Mouse (Mus musculus) thymus, postnatal 4 days (tissue): ENCODE measurements around the gene Msx3.
A peak's percentile ranks its signal among the peaks of the same experiment; 100 is the strongest.

Experiments used
- DNase-seq: peaks from one replicate; pipeline ENCODE4 v3.0.0; 2021

The Msx3 gene

GRCm38 (mm10) chr7:140048361-140049114, at the start of gene Msx3:
Gene Msx3 (minus strand): TSS chr7:140049089.
- DNase-seq = peak; percentile 36

GRCm38 (mm10) chr7:140098466-140098865, 49.6 kb upstream of the Msx3 start:
- DNase-seq = no peak

GRCm38 (mm10) chr7:140096055-140096454, 47.2 kb upstream of the Msx3 start:
- no peak for DNase-seq

- DNase-seq = no peak
Observed at GRCm38 (mm10) chr7:140095556-140095955, 46.7 kb upstream of the Msx3 start.

- no peak for DNase-seq
Observed at GRCm38 (mm10) chr7:140094954-140095353, 46.1 kb upstream of the Msx3 start.

GRCm38 (mm10) chr7:140092924-140093528, 44.1 kb upstream of the Msx3 start, which contains the start of gene Prap1:
Gene Prap1 (plus strand): TSS chr7:140093395.
- DNase-seq = no peak

- no peak for DNase-seq
Observed at GRCm38 (mm10) chr7:140090601-140091000, 41.7 kb upstream of the Msx3 start.

GRCm38 (mm10) chr7:140082242-140082678, 33.4 kb upstream of the Msx3 start, which contains the start of gene Caly:
Gene Caly (minus strand): TSS chr7:140082548.
- DNase-seq = peak; percentile 77

- no peak for DNase-seq
Observed at GRCm38 (mm10) chr7:140081408-140082241, 32.7 kb upstream of the Msx3 start.

- DNase-seq = peak; percentile 62
Observed at GRCm38 (mm10) chr7:140080503-140081156, 31.7 kb upstream of the Msx3 start.

- peak; percentile 78 for DNase-seq
Observed at GRCm38 (mm10) chr7:140078711-140079110, 29.8 kb upstream of the Msx3 start.

GRCm38 (mm10) chr7:140077698-140078097, 28.8 kb upstream of the Msx3 start:
- DNase-seq = no peak

GRCm38 (mm10) chr7:140070042-140070711, 21.3 kb upstream of the Msx3 start:
- no peak for DNase-seq

- DNase-seq = no peak
Observed at GRCm38 (mm10) chr7:140067397-140067796, 18.5 kb upstream of the Msx3 start.

- DNase-seq = peak; percentile 83
Observed at GRCm38 (mm10) chr7:140063092-140063491, 14.2 kb upstream of the Msx3 start.

- DNase-seq = peak; percentile 44
Observed at GRCm38 (mm10) chr7:140062307-140062706, 13.4 kb upstream of the Msx3 start.

GRCm38 (mm10) chr7:140061832-140062130, 12.9 kb upstream of the Msx3 start:
- DNase-seq = no peak

- DNase-seq = peak; percentile 23
Observed at GRCm38 (mm10) chr7:140060936-140061831, 12.3 kb upstream of the Msx3 start.

GRCm38 (mm10) chr7:140059601-140060000, 10.7 kb upstream of the Msx3 start:
- DNase-seq = no peak

GRCm38 (mm10) chr7:140058528-140058927, 9.6 kb upstream of the Msx3 start:
- DNase-seq = no peak
